Mouse (Mus musculus): Measurements from ENCODE around the gene Pmepa1.

Pmepa1 gene

GRCm38 (mm10) chr2:173225906-173226305, 50.4 kb downstream of the Pmepa1 start:
- no peak for DNase-seq (ENCODE audit: low spot score in 2 of 2)

- DNase-seq (ENCODE audit: low spot score in 2 of 2): no peak
These were observed 51.5 kb downstream of the Pmepa1 start for GRCm38 (mm10) chr2:173224832-173225231.

- no peak for DNase-seq (ENCODE audit: low spot score in 2 of 2)
These were observed 52.2 kb downstream of the Pmepa1 start for GRCm38 (mm10) chr2:173224097-173224496.

DNA sequence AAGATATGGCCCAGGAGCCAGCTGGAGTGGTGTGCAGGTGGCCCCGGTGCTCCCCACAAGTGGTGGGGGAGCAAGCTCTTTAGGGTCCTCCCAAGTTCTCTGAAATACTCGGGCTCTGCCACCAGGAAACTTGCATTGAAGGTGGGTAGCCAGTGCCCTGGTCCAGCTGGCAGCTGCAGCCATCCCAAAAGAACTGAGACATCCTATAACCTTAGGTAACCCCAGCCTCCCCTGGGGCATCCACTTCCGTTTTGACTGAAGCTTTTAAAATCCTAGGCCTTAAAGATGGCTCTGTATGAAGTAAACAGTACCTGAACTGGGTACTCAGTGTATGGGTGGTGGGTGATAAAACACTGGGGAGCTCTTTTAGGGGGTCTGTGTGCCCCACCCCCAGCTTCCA, 52.8 kb downstream of the Pmepa1 start:
- DNase-seq (ENCODE audit: low spot score in 2 of 2): no peak

DNA sequence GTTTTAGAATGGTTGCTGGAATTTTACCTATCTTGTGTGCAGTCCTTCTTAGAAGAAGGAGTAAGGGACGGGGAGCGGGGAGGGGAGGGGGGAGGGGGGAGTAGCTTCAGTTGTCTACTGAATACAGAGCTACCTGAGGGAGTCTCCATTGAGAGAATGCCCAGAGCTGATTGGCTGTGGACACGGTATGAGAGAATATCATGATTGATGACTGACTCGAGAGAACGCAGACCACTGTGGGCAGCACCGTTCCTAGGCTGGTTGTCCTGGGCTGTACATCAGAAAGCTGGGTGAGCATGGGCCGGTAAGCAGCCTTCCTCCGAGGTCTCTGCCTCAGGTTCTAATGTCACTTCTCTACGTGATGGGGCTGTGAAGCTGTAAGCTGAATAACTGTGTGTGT, 55.6 kb downstream of the Pmepa1 start:
- no peak for DNase-seq (ENCODE audit: low spot score in 2 of 2)

- DNase-seq (ENCODE audit: low spot score in 2 of 2): peak in 1 of 2 experiments; percentile 23
These were observed 56.9 kb downstream of the Pmepa1 start for GRCm38 (mm10) chr2:173219256-173219954.

- DNase-seq (ENCODE audit: low spot score in 2 of 2): no peak
These were observed 57.8 kb downstream of the Pmepa1 start, which contains the start of gene Zbp1 for GRCm38 (mm10) chr2:173218416-173219141. Zbp1 (minus strand) TSS chr2:173218923.

GRCm38 (mm10) chr2:173217763-173218258, 58.5 kb downstream of the Pmepa1 start:
- DNase-seq (ENCODE audit: low spot score in 2 of 2): no peak

DNA sequence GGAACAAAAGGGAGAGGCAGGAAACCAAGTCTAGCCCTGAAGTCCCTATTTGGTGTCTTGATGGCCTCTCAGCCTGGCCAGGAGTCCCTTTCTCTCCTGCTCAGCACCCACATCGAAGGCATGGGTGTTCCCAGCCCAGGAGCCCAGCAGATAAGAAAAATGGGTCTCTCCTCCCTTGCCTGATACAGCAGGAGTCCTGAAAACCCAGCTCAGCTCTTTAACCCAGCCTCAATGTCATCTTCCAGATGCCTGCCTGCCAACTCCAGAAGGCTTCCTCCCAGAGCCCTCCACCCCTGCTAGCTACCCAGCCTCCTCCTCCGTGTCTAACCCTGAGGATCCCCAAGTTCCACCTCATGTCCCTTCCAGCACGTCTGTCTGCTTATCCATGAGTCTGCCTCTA, 59.1 kb downstream of the Pmepa1 start:
- no peak for DNase-seq (ENCODE audit: low spot score in 2 of 2)

- DNase-seq (ENCODE audit: low spot score in 2 of 2): no peak
These were observed 59.5 kb downstream of the Pmepa1 start for GRCm38 (mm10) chr2:173216840-173217239.

- DNase-seq (ENCODE audit: low spot score in 2 of 2): no peak
These were observed 64.1 kb downstream of the Pmepa1 start for GRCm38 (mm10) chr2:173212227-173212626.

GRCm38 (mm10) chr2:173209091-173209815, 67.1 kb downstream of the Pmepa1 start:
- no peak for DNase-seq (ENCODE audit: low spot score in 2 of 2)

- no peak for DNase-seq (ENCODE audit: low spot score in 2 of 2)
These were observed 69.3 kb downstream of the Pmepa1 start for GRCm38 (mm10) chr2:173207051-173207450.

- no peak for DNase-seq (ENCODE audit: low spot score in 2 of 2)
These were observed 70.7 kb downstream of the Pmepa1 start for GRCm38 (mm10) chr2:173205563-173206099.

DNA sequence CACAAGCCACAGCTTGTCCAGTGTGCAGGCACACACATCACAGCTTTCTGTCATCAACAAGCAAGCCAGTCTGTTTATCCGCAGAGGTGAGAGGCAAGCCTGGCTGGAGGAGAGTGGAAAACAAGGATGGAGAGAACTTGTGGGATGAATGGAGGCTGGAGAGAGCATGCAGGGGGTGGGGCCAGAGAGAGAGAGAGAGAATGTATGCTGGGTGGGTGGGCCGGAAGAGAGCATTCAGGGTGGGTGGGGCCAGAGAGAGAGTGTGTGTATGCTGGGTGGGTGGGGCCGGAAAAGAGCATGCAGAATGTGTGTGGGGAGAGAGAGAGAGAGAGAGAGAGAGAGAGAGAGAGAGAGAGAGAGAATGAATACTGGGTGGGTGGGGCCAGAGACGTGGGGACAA, 71.7 kb downstream of the Pmepa1 start:
- no peak for DNase-seq (ENCODE audit: low spot score in 2 of 2)

DNA sequence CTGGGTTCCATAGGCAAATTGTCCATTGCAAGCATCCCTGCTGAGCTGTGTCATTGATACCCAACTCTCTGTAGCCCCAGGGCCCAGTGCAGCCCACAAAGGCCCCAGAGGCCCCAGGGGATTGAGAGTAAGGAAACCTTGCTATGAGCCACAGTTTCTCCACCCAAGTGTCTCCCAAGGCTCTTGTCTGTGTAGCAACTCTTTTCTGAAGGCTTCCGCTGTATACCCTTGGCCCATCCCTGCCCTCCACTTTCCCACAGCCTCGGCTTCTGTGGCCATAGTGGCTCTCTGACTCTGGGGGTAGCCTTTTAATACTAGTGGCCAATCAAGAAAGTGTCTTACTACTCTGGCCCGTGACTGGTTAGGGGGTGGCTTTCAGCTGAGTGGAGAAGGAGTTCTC, 72.6 kb downstream of the Pmepa1 start:
- DNase-seq (ENCODE audit: low spot score in 2 of 2): no peak

DNA sequence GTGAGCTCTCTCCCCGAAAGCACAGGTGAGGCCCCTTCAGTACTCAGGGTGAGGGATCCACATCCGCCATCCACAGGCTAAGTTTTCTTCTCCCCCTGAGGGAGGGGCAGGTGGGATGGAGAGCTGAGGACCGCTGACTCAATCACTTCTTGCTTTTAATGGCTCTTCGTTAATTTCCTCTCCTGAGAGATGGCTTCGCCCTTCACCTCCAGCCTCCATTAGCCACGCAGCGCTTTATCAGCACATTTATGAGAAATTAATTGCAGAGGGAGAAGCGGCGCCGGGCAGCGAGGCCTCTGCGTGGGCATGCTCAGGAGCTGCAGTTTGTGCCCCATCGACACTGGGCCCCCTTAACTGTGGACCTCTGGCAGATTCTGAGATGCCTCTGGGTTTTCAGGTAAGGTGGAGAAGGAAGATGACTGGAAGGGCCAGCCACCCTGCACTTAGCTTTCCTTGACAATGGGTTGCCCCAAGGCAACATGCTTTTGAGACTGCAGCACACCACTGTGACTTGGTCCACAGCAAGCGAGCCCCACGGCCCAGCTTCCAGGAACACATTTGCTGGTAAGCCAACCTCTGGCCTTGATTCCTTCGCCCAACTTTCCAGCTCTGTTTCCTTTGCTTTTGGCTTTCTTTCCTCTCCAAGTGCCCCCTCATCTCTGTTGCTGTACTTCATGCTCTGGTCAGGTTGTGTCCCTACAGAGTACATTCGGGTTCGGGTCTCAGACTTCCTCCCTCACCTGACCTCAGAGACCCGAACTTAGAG, 73.2 kb downstream of the Pmepa1 start:
- no peak for DNase-seq (ENCODE audit: low spot score in 2 of 2)

DNA sequence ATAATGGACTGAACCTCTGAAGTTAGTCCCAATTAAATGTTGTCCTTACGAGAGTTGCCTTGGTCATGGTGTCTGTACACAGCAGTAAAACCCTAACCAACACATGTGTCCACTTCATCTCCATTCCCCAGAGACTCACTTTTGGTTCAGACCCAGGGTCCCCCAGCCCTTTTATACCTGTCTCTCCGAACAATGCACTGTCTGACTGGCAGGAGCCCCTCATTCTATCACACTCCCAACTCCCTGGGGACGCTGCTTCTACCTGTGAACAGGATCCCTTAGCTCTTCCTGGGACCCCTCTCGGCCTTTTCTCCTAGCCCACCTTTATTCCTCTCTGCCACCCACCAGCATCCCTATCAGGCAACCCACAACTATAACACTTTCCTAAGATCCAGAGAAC, 81.5 kb downstream of the Pmepa1 start:
- DNase-seq (ENCODE audit: low spot score in 2 of 2): no peak

DNA sequence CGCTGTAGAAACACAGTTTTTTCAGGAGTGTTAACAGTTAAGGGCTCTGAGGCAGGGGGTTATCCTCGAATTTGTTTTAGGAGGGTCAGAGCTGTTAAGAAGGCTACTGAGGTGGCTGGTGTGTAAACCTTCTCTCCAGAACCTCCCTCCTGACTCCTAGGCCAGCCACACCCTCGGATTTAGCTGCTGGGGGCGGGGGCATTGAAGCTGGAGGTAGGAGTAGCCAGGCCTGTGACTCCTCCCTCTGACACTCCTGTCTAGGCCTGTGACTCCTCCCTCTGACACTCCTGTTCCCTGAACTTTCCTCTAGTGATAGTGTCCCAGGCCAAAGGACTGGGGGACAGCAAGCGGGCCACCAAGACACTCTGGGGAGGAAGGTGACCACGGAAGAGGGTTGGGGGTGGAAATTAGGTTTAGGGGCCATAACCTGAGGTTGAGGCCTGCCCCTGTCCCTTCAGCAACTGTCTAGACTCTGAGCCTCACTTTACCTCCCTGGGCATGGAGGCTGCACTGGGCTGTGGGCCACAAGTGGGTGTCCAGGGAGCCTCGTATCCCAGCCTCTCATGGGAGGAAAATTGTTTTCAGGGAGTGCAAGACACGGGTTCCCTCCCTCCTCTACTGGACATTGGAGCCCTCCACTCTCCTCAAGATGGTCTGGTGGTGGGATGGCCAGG, 89.0 kb downstream of the Pmepa1 start:
- no peak for DNase-seq (ENCODE audit: low spot score in 2 of 2)

DNA sequence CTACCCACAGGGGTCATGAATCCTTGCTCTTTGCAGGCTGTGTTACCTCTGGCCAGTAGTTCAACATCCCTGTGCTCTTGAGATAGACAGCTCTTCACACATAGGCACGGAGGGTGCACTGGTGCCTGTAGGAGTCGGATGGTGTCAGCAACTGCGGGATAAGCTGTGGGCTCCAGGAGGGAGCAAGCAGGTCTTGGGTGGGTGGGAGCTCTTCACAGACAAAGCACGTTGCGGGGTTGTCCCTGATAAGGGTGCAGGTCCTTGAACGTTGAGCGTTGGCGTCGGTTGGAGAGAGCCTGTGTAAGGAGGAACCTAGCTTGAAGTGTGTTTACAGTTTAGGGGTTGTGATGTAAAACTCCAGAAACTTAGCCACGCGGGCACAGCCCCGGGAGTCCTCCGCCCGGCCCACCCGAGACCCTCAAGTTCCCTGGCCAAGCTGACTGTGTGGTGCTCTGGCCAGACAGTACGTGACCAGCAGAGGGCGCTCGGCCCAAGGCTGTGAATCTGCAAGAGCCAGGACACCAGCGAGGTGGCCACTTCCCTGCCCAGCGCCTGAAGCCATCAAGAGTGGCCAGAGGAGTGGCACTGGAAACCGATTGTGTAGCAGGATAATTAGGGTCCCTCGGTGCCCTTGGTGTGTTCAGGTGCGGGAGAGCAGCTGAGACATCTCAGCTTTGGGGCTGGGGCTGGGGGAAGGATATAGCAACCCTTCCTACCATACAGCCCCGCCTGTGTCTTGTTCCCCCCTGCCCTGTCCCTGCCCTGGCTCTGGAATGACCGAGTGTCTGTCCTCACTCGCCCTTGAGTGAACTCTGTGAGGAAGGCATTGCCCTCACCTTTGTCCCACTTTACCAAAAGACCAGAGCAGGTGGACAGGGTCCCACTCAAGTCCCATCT, 90.0 kb downstream of the Pmepa1 start:
- peak; percentile 77 to 82 for DNase-seq (ENCODE audit: low spot score in 2 of 2)

Measured in urinary bladder, postnatal 36 days (tissue).